Mouse (Mus musculus) thymus, adult 2 months (tissue): ENCODE results near the gene Myadml2.

Experiments
- CTCF ChIP-seq: fragments of 200-500 bp; IDR thresholded peaks from 2 replicates; pipeline ENCODE4 v1.5.1; 2012; ENCODE audit warnings: mild to moderate bottlenecking, control low read depth, low read length, moderate library complexity, borderline replicate concordance; ENCODE audit not compliant: control insufficient read depth, poor library complexity, insufficient read depth; ENCODE audit errors: extremely low read depth
- POLR2A ChIP-seq: fragments of 200-500 bp; IDR thresholded peaks from 2 replicates; pipeline ENCODE4 v1.6.1; 2012; ENCODE audit warnings: mild to moderate bottlenecking, low read length, control low read depth, moderate library complexity; ENCODE audit not compliant: control insufficient read depth, poor library complexity, insufficient read depth; ENCODE audit errors: extremely low read depth

DNA sequence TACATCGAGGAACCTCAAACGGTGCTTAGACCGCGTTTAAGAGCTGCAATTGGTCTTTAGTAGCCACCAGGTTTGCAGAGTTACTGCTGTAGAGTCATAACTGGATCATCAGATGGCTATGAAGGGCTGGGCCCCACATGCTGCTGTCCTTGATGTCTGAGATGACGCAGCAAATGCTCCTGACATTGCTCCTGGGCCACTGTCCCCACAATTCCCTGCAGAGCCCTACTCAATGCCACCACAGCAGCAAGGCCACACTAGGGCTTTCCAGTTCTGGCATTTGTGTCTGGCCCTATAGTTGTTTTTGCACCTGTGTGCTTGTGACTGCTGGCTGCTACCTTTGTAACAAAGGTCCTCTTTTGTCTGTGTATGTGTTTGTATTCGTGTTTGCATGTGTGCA, 25.2 kb downstream of the Myadml2 start:
- TF ChIP-seq CTCF: no peak
- no peak for TF ChIP-seq POLR2A
